Mouse (Mus musculus): Measurements from ENCODE around the gene Krtcap2.

DNA sequence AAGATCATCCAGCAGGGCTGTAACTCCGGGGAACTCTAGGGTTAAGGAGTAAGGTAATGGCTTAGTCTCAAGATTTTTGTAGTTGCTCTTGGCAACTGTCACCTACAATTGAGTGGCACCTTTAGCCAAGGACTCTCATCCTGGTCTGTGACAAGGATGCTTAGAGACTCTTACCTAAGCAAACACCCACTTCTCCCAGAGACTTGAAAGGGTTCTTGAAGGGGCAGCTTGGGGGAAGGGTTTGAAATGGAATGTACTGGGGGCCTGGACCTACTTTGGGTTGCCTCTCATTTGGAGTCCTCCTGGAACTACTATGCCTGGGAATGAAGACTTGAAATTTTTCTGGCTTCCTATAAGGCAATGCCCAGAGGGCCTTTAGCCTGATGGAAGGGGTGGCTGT is 27.5 kb upstream of the Krtcap2 start:
- TF ChIP-seq GATA1 (IDR thresholded peaks at IDR 0.05; ENCODE audit: low read length) = no peak
- no peak for TF ChIP-seq TAL1 (IDR thresholded peaks at IDR 0.05; ENCODE audit: low read length)

All from erythroblast, embryonic 14.5 days (primary cell).